Mouse (Mus musculus) heart, embryonic 10.5 days (tissue): ENCODE measurements around the gene Zdhhc14. TPM values are rescaled to one million over a fixed set of nuclear protein-coding genes. Genes with fewer than 3 reads are reported as not detected.
A peak's percentile ranks its signal among the peaks of the same experiment; 100 is the strongest.

Experiments used
- DNase-seq: peaks from one replicate; pipeline ENCODE4 v3.0.0-alpha.2; 2017; ENCODE audit warnings: low spot score
- H3K27ac ChIP-seq: fragments of 300-500 bp; sonication (generic); 2 replicates; pipeline ENCODE4 v1.5.1; 2016; ENCODE audit warnings: mild to moderate bottlenecking
- H3K27me3 ChIP-seq: fragments of 300-500 bp; sonication (generic); 2 replicates; pipeline ENCODE4 v1.6.1; 2016; ENCODE audit warnings: mild to moderate bottlenecking; ENCODE audit not compliant: poor library complexity, insufficient read depth, severe bottlenecking
- H3K36me3 ChIP-seq: fragments of 300-500 bp; sonication (generic); 2 replicates; pipeline ENCODE4 v1.6.1; 2016; ENCODE audit warnings: mild to moderate bottlenecking, moderate library complexity
- H3K4me1 ChIP-seq: fragments of 300-500 bp; sonication (generic); 2 replicates; pipeline ENCODE4 v1.6.1; 2016; ENCODE audit warnings: mild to moderate bottlenecking
- H3K4me3 ChIP-seq: fragments of 300-500 bp; sonication (generic); 2 replicates; pipeline ENCODE4 v1.5.1; 2016; ENCODE audit warnings: mild to moderate bottlenecking, moderate library complexity
- H3K9me3 ChIP-seq: fragments of 300-500 bp; sonication (generic); 2 replicates; pipeline ENCODE4 v1.6.1; 2016; ENCODE audit warnings: mild to moderate bottlenecking, moderate library complexity
- WGBS: fragments of 180-500 bp; shearing (Covaris S2); methylation state at CpG from one replicate; pipeline ENCODE4 v1.1.7; 2016; 5-methylcytosine and 5-hydroxymethylcytosine counted together
- polyA plus RNA-seq: library from polyadenylated mRNA; unstranded; fragments of >200 nt; fragmentation: Nextera tagmentation; extraction: Ambion mirVana; gene quantifications from 2 replicates; pipeline ENCODE4 v1.2.1, GENCODE M21; 2016

Gene Zdhhc14
- polyA plus RNA-seq, 1 experiment from 2014 or later = 1.6 TPM

DNA sequence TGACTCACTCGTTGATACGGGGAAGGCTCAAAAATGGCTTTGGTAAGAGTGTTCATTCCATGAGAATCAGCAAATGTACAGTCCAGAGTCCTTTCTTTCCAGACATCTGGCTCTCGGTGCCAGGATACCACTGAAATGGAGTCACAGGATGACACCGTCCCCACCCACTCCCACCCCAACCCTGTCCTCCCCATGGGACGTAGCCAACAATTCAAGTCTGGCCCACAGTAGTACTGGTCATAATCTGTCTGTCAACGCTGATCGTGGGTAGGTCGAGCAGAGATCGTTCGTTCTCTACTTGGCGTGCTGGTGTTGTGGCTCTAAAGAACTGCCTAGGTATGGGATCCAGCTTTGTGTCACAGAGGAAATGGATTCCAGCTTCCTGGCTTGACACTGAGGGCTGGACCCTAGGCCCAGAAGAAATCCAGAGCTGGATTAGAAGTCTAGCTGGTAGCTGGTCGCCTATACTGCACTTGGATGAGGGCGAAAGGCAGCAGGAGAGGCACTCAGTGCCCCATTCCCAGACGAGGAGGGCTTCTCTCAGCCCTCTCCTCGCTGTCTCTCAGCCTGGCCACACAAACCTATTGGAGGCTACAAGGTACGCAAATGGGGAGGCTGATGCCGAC lies 307.2 kb downstream of the Zdhhc14 start:
- Histone ChIP-seq H3K27me3 (peaks cover 6% of the 10 kb centered on the region; the same call in 1 of the 2 replicates), H3K4me1 (peaks cover 52% of the 10 kb centered on the region), H3K36me3 (no peaks in the 10 kb centered on the region), H3K9me3 (no peaks in the 10 kb centered on the region), H3K4me3 (no peak overlapping the region), H3K27ac (peak overlapping the region; percentile 49; the same call in 1 of the 2 replicates)
- WGBS = 63% methylated on average over 17 of the region's 17 CpGs
- no peak for DNase-seq

- 75% methylated on average over 2 of the region's 2 CpGs for WGBS
- H3K4me1 ChIP-seq = peaks cover 51% of the 10 kb centered on the region
- H3K4me3 ChIP-seq = no peak overlapping the region
- no peaks in the 10 kb centered on the region for H3K36me3 ChIP-seq
- H3K9me3 ChIP-seq = no peaks in the 10 kb centered on the region
- peaks cover 6% of the 10 kb centered on the region; the same call in 1 of the 2 replicates for H3K27me3 ChIP-seq
- DNase-seq = no peak
- H3K27ac ChIP-seq = no peak overlapping the region
These were observed 307.9 kb downstream of the Zdhhc14 start for GRCm38 (mm10) chr17:5800254-5800653.

DNA sequence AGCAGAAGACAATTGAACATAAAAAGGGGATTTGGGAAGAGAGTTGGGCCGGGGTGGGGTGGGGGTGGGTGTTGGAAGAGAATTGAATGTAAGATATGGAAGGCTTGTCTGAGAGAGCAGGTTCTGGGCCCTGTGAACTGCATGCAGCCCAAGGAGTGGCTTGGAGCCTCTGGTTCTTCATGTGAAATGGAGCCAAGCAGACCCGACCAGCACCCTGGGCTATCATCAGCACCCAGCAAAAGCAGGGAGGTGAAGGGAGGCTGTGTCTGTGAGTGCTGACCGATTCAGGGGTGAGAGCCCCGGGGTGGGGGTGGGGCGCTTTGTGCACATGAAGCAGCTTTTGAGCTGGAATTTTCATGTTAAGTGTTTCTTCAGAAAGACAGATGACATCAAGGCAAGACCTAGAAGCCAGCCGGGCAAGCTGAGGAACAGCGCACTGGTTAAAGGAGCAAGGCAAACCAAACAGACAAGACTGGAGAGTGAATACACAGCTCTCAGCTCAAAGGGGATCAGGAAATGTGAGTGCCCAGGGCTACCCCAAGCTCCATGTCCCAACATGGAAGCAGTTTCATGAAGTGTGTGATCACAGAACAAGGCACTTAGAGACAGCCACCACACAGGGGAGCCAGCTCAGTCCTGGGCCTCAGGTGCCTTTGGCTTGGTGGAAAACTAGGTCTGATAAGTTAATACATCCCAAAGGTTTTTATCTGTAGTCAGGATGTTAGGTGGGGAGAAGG lies 308.6 kb downstream of the Zdhhc14 start:
- WGBS = 75% methylated on average over 7 of the region's 7 CpGs
- Histone ChIP-seq H3K27ac (no peak overlapping the region), H3K4me1 (peaks cover 52% of the 10 kb centered on the region), H3K9me3 (no peaks in the 10 kb centered on the region), H3K27me3 (peaks cover 6% of the 10 kb centered on the region; the same call in 1 of the 2 replicates), H3K4me3 (no peak overlapping the region), H3K36me3 (no peaks in the 10 kb centered on the region)
- no peak for DNase-seq

GRCm38 (mm10) chr17:5801761-5802655 lies 309.7 kb downstream of the Zdhhc14 start:
- no peaks in the 10 kb centered on the region for H3K9me3 ChIP-seq
- H3K27ac ChIP-seq = no peak overlapping the region
- peaks cover 45% of the 10 kb centered on the region for H3K4me1 ChIP-seq
- no peak for DNase-seq
- H3K4me3 ChIP-seq = no peak overlapping the region
- WGBS = 51% methylated on average over 17 of the region's 17 CpGs
- peaks cover 6% of the 10 kb centered on the region; the same call in 1 of the 2 replicates for H3K27me3 ChIP-seq
- H3K36me3 ChIP-seq = no peaks in the 10 kb centered on the region

DNA sequence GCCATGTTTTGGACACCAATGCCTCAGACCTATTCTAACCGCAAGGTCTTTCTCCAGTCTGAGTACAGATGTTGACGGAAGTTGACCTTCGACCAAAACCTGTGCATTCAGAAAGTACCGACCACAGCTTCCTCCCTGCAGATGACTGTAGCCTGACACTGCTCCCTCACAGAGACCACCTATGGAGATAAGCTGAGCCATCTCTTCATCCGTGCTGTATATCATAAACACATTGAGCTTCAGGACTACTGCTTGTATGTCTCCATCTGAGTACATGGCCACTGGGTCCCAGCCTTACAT lies 310.2 kb downstream of the Zdhhc14 start:
- H3K9me3 ChIP-seq = no peaks in the 10 kb centered on the region
- H3K4me1 ChIP-seq = peaks cover 41% of the 10 kb centered on the region
- WGBS = 81% methylated on average over 5 of the region's 5 CpGs
- peaks cover 6% of the 10 kb centered on the region; the same call in 1 of the 2 replicates for H3K27me3 ChIP-seq
- no peak overlapping the region for H3K4me3 ChIP-seq
- H3K36me3 ChIP-seq = no peaks in the 10 kb centered on the region
- DNase-seq = no peak
- no peak overlapping the region for H3K27ac ChIP-seq

Other genes starting within 250 kb of the Zdhhc14 start
- gene Ldhal6b, start 73.8 kb upstream of the Zdhhc14 start, polyA plus RNA-seq = not detected in 2 replicates
- gene Tmem242, start 52.3 kb upstream of the Zdhhc14 start, polyA plus RNA-seq = 89.6 and 117 TPM in 2 replicates